Mouse (Mus musculus) cortical plate, adult 2 months (tissue): ENCODE data around the gene Lasp1.

Source experiments
- CTCF ChIP-seq: fragments of 200-500 bp; IDR thresholded peaks from 2 replicates; pipeline ENCODE4 v1.5.1; 2011; ENCODE audit warnings: mild to moderate bottlenecking, control low read depth, low read length; ENCODE audit not compliant: insufficient read depth; ENCODE audit errors: extremely low read depth
- POLR2A ChIP-seq: fragments of 200-500 bp; IDR thresholded peaks from 2 replicates; pipeline ENCODE4 v1.6.1; 2011; ENCODE audit warnings: mild to moderate bottlenecking, low read length, control low read depth; ENCODE audit not compliant: insufficient read depth; ENCODE audit errors: extremely low read depth

GRCm38 (mm10) chr11:97865421-97865820, 66.6 kb downstream of the Lasp1 start:
- TF ChIP-seq POLR2A (no peak), CTCF (no peak)
